Mouse (Mus musculus) embryonic facial prominence, embryonic 11.5 days (tissue): ENCODE measurements at regions not wholly inside any gene's neighbourhood (a gene's known extent, or its start where the extent isn't known, plus 50 kb on each side); places are given as distances from the start of the nearest gene placed in this dataset.

Experiments
- ATAC-seq: fragments of 200-750 bp; cut with Nextera tagmentation; replicated peaks from 2 replicates; pipeline ENCODE4 v1.8.0; 2017; ENCODE audit warnings: low read depth; ENCODE audit not compliant: insufficient number of reproducible peaks, low FRiP score, low TSS enrichment
- DNase-seq: peaks from one replicate; pipeline ENCODE4 v3.0.0-alpha.2; 2015; ENCODE audit warnings: low spot score
- H3K27ac ChIP-seq: fragments of 300-500 bp; sonication (generic); replicated peaks from 2 replicates; pipeline ENCODE4 v1.5.1; 2014; ENCODE audit warnings: mild to moderate bottlenecking, low read depth, low read length, control low read depth
- H3K27me3 ChIP-seq: fragments of 300-500 bp; sonication (generic); 2 replicates; pipeline ENCODE4 v1.6.1; 2014; ENCODE audit warnings: mild to moderate bottlenecking, low read length, moderate library complexity, mixed read lengths; ENCODE audit not compliant: control insufficient read depth, insufficient read depth
- H3K36me3 ChIP-seq: fragments of 300-500 bp; sonication (generic); replicated peaks from 2 replicates; pipeline ENCODE4 v1.6.1; 2014; ENCODE audit warnings: low read depth, mild to moderate bottlenecking, low read length, moderate library complexity, mixed read lengths; ENCODE audit not compliant: control insufficient read depth, insufficient read depth
- H3K4me1 ChIP-seq: fragments of 300-500 bp; sonication (generic); 2 replicates; pipeline ENCODE4 v1.6.1; 2014; ENCODE audit warnings: low read length, mixed read lengths; ENCODE audit not compliant: control insufficient read depth, insufficient read depth
- H3K4me2 ChIP-seq: fragments of 300-500 bp; sonication (generic); 2 replicates; pipeline ENCODE4 v1.6.1; 2014; ENCODE audit warnings: low read depth, mild to moderate bottlenecking, control low read depth, low read length, moderate library complexity
- H3K4me3 ChIP-seq: fragments of 300-500 bp; sonication (generic); 2 replicates; pipeline ENCODE4 v1.5.1; 2014; ENCODE audit warnings: low read depth, low read length, control low read depth
- H3K9ac ChIP-seq: fragments of 300-500 bp; sonication (generic); replicated peaks from 2 replicates; pipeline ENCODE4 v1.6.1; 2014; ENCODE audit warnings: mild to moderate bottlenecking, control low read depth, low read length
- H3K9me3 ChIP-seq: fragments of 300-500 bp; sonication (generic); replicated peaks from 2 replicates; pipeline ENCODE4 v1.6.1; 2016; ENCODE audit warnings: mild to moderate bottlenecking, low read length, inconsistent platforms, mixed read lengths; ENCODE audit not compliant: control insufficient read depth
- WGBS: fragments of 180-500 bp; shearing (Covaris S2); extraction: QIAGEN DNeasy Blood & Tissue Kit; methylation state at CpG from one replicate; pipeline ENCODE4 v1.1.7; 2014; 5-methylcytosine and 5-hydroxymethylcytosine counted together

DNA sequence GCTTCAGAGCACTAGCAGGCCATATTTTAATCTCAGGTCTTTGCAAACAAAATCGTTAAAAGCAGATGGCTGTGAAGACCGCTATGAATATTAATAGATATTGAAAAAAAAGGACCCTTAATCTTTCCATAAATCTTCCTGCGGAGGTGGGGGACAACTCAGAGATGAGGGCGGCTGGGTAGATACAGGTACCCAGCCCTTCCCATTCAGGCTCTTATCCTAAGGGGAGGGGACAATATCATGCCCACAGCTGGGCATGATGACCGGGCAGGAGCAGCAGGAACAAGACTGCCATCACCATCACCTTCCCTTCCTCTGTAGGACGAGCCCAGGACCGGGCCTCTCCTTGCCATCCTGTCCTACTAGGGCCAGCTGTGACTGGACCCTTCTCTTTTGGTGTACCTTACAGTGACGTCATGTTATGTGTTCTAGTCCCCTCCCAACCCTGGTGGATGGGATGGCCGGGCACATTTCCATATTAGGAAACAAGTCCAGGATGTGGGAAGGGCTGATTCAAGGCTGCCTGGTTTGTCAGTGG is 276.4 kb downstream of the Rps24 start:
- Histone ChIP-seq H3K4me3 (no peak overlapping the region), H3K27ac (no peak overlapping the region), H3K9ac (no peak overlapping the region), H3K27me3 (no peaks in the 10 kb centered on the region), H3K4me1 (no peaks in the 10 kb centered on the region), H3K4me2 (no peak overlapping the region), H3K36me3 (no peaks in the 10 kb centered on the region), H3K9me3 (no peaks in the 10 kb centered on the region)
- DNase-seq (no peak), ATAC-seq (0 out of 2 replicates have a peak, but pooled peaks have one; percentile 20)
- WGBS, result 57% methylated on average over 9 of the region's 9 CpGs

DNA sequence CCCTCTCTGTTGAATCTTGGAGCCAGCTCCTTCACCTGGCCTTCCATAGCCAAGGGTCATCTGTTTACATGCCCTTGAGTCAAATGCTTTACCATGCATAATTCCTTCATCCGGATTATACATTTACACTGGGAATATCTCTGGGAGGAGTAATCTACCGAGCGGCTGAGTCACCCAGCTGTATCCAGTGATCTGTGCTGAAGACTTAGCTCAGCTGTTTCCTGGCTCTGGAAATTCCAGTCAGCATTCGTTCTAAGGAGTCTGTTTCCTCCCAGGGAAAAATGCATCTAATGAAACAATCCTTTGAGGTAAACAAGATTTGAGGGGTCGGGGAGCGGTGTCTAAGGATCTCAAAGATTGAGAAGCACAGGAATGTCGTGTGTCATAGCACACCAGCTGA is 276.9 kb downstream of the Rps24 start:
- no peaks in the 10 kb centered on the region for H3K9me3 ChIP-seq
- 66% methylated on average over 7 of the region's 7 CpGs for WGBS
- H3K9ac ChIP-seq, result no peak overlapping the region
- no peak for DNase-seq
- no peaks in the 10 kb centered on the region for H3K27me3 ChIP-seq
- no peak overlapping the region for H3K4me3 ChIP-seq
- no peak overlapping the region for H3K27ac ChIP-seq
- 0 out of 2 replicates have a peak, but pooled peaks cover 4% of the 10 kb centered on the region for H3K4me1 ChIP-seq
- H3K36me3 ChIP-seq, result no peaks in the 10 kb centered on the region
- no peak overlapping the region for H3K4me2 ChIP-seq
- ATAC-seq, result no peak; the same call in 1 of the 2 replicates

DNA sequence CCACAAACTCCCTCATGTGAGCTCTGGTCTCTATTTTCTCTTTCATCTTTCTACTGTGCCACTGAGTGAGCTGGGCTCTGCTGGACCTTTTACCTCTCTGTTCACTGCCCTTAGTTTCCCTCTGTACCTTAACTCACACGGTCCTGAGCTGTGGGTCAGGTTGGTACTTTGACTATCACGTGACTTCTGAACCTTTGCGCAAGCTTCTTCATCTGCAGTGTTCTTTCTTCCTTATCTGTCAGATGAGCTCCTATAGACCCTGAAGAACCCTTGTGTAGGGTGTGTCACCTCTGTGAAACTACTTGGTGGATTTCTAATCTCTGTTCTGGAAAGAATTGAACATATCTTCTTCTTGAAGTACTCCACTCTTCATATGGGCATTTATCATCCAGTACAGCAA is 279.3 kb downstream of the Rps24 start:
- no peaks in the 10 kb centered on the region for H3K27me3 ChIP-seq
- no peaks in the 10 kb centered on the region for H3K9me3 ChIP-seq
- H3K4me2 ChIP-seq, result no peak overlapping the region
- H3K9ac ChIP-seq, result no peak overlapping the region
- no peak overlapping the region for H3K27ac ChIP-seq
- H3K36me3 ChIP-seq, result no peaks in the 10 kb centered on the region
- DNase-seq, result no peak
- WGBS, result 77% methylated on average over 3 of the region's 3 CpGs
- ATAC-seq, result no peak
- peaks cover 11% of the 10 kb centered on the region for H3K4me1 ChIP-seq
- H3K4me3 ChIP-seq, result no peak overlapping the region

DNA sequence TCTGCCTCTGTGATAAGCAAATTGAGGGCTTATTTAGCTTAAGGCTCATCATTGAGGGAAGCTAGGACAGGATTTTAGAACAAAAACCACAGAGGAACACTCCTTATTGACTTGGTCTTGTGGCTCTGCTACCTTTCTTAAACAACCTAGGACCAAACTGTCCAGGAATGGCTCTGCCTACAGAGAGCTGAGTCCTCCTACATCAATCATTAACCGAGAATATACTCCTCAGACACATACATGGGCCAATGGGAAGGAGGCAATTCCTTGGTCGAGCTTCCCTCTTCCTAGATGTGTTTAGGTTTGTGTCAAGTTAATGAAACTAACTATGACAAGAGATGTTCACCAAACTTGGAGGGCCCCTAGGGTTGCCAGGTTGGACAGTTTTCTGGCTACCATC is 279.8 kb downstream of the Rps24 start:
- ATAC-seq, result no peak
- no peaks in the 10 kb centered on the region for H3K36me3 ChIP-seq
- no peak overlapping the region for H3K9ac ChIP-seq
- DNase-seq, result no peak
- WGBS, result 82% methylated on average over 2 of the region's 2 CpGs
- no peaks in the 10 kb centered on the region for H3K27me3 ChIP-seq
- H3K9me3 ChIP-seq, result no peaks in the 10 kb centered on the region
- no peak overlapping the region for H3K27ac ChIP-seq
- no peak overlapping the region for H3K4me2 ChIP-seq
- H3K4me1 ChIP-seq, result peaks cover 12% of the 10 kb centered on the region
- H3K4me3 ChIP-seq, result no peak overlapping the region

DNA sequence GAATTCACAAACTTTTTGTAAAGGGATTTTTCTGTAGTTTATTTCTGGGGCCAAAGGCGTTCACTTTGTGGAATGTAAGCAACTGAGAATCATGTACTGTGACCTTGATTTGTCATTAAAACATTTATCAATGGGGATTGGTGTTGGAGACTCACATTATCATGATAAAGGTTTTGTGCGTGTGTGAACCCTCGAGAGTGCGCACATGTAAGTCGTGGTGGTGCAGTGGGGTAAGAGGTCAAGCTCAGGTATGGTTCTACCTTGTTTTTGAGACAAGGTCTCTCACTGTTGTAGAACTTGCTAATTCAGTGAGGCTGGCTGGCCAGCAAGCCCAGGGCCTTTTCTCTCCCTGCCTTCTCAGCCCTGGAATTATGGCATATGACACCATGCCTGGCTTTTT is 280.4 kb downstream of the Rps24 start:
- no peak for ATAC-seq
- WGBS, result 88% methylated on average over 5 of the region's 5 CpGs
- peaks cover 12% of the 10 kb centered on the region for H3K4me1 ChIP-seq

DNA sequence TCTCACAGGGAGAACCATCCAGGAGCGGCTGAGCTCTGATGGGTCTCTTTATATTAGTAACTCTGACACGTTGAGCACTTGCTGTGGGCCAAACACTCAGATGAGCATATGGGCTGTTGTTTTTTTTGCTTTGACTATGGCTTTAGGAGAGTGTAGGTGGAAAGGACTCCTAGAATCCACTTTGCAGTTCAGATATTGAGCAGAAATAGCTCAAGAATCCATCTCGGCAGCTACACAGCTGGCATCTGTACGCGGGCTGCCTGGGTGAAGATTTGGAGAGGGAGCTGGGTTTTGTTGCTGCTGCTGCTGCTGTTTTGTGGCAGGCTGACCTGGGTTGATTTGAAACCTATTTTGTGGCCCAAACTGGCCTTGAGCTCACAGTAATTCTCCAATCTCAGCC is 281.0 kb downstream of the Rps24 start:
- peaks cover 12% of the 10 kb centered on the region for H3K4me1 ChIP-seq
- 80% methylated on average over 5 of the region's 5 CpGs for WGBS
- no peak for DNase-seq
- H3K36me3 ChIP-seq, result no peaks in the 10 kb centered on the region
- no peak overlapping the region for H3K4me2 ChIP-seq
- H3K27me3 ChIP-seq, result no peaks in the 10 kb centered on the region
- no peak overlapping the region for H3K9ac ChIP-seq
- ATAC-seq, result no peak
- H3K27ac ChIP-seq, result no peak overlapping the region
- H3K9me3 ChIP-seq, result no peaks in the 10 kb centered on the region
- no peak overlapping the region for H3K4me3 ChIP-seq

More for the DNA sequence above, 280.4 kb downstream of the Rps24 start:
- DNase-seq, result no peak
- no peaks in the 10 kb centered on the region for H3K27me3 ChIP-seq
- H3K9ac ChIP-seq, result no peak overlapping the region
- no peaks in the 10 kb centered on the region for H3K9me3 ChIP-seq
- no peak overlapping the region for H3K4me2 ChIP-seq
- H3K4me3 ChIP-seq, result no peak overlapping the region
- no peak overlapping the region for H3K27ac ChIP-seq
- no peaks in the 10 kb centered on the region for H3K36me3 ChIP-seq

DNA sequence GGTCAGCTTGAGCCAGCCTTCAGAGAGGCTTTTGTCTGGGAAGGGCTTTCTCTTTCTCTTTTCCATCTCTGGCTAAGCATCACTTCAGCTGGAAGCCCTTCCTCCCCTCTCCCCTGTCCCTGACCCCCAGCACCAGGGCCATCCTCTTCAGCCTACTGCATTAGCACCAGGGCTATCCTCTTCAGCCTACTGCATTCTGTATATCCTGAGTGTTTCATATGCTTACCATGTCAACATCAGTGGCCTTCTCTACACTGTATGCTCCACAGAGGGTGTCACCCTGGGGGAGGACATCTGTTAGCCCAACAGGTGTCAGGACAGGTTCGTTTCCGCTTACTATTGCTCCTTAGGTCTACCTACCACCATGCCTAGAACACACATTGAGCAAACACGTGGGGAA is 282.5 kb downstream of the Rps24 start:
- no peak for DNase-seq
- Histone ChIP-seq H3K4me3 (no peak overlapping the region), H3K9me3 (no peaks in the 10 kb centered on the region), H3K4me2 (no peak overlapping the region), H3K4me1 (peaks cover 12% of the 10 kb centered on the region), H3K27ac (no peak overlapping the region; the same call in 1 of the 2 replicates), H3K36me3 (no peaks in the 10 kb centered on the region), H3K27me3 (no peaks in the 10 kb centered on the region), H3K9ac (no peak overlapping the region)
- ATAC-seq, result peak; percentile 40; the same call in 1 of the 2 replicates
- WGBS, result 55% methylated on average over 3 of the region's 3 CpGs

DNA sequence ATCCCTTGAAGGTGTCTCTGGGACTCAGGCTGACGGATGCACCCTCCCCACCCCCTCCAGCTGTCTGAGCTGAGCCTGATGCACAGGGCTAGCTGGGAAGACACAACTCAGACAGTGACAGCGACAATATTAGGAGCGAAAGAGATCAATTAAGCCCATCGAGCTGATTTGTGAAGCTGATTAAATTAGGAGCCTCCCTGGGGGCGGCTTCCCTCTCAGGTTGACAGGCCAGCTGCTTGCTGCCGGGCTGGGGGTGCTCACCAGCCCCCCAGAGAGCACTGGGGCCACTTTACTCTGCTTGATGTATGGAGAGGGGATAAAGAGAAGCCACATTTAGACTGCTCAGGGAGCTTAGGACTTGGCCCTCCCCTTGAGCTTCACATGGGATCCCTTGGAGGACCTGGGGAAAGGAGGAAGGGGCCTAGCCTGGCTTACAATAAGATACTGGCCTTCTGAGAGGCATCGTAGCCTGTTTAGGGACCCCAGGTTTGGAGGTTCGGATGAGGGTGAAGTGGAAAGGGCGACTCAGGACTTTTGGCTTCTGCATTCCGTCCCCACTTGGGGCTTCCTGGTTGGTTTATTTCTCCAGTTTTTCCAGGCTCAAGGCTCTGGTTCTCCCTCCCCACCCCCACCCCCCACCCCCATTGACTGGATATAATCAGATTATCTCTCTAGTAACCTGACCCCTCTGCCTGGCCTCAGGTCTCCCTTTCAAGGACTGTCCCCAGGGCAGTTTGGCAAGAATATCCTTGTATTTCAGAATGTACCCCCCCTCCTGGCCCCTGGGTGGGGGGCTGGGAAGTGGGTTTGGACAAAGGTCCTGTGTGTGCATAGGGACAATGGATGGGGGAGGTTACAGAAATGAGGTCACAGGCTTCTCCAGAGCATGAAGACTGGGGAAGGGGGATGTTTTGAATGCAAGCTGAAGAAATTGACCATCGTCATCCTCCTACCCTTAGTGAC is 283.4 kb downstream of the Rps24 start:
- Histone ChIP-seq H3K9me3 (no peaks in the 10 kb centered on the region), H3K27me3 (no peaks in the 10 kb centered on the region), H3K27ac (peak overlapping the region; percentile 57), H3K4me2 (no peak overlapping the region), H3K4me1 (peaks cover 12% of the 10 kb centered on the region), H3K9ac (peak overlapping the region; percentile 34), H3K36me3 (no peaks in the 10 kb centered on the region), H3K4me3 (no peak overlapping the region)
- ATAC-seq (peak; percentile 60), DNase-seq (peak; percentile 80)
- WGBS, result 8% methylated on average over 11 of the region's 11 CpGs
